Mouse (Mus musculus): ENCODE results near the gene Acacb. TPM values are rescaled to one million over a fixed set of nuclear protein-coding genes. Genes with fewer than 3 reads are reported as not detected.

Acacb gene
- total RNA-seq, 2 experiments from 2014 or later: 154 to 158 TPM

GRCm38 (mm10) chr5:114264791-114265190 is 118.5 kb downstream of the Acacb start:
- no peak for DNase-seq (ENCODE audit: low spot score)

- no peak for DNase-seq (ENCODE audit: low spot score)
Observed at GRCm38 (mm10) chr5:114268646-114269045, 122.3 kb downstream of the Acacb start.

- DNase-seq (ENCODE audit: low spot score): no peak
Observed at GRCm38 (mm10) chr5:114269499-114269898, 123.2 kb downstream of the Acacb start.

GRCm38 (mm10) chr5:114269984-114270383 is 123.6 kb downstream of the Acacb start:
- DNase-seq (ENCODE audit: low spot score): no peak

GRCm38 (mm10) chr5:114273693-114274402 is 127.5 kb downstream of the Acacb start, which contains the start of gene Foxn4:
Gene Foxn4 (minus strand): TSS chr5:114273807.
- no peak for DNase-seq (ENCODE audit: low spot score)

- no peak for DNase-seq (ENCODE audit: low spot score)
Observed at GRCm38 (mm10) chr5:114275339-114275738, 129.0 kb downstream of the Acacb start.

GRCm38 (mm10) chr5:114275991-114276390 is 129.7 kb downstream of the Acacb start:
- DNase-seq (ENCODE audit: low spot score): no peak

GRCm38 (mm10) chr5:114279382-114280143 is 133.2 kb downstream of the Acacb start:
- no peak for DNase-seq (ENCODE audit: low spot score)

- DNase-seq (ENCODE audit: low spot score): no peak
Observed at GRCm38 (mm10) chr5:114282346-114282745, 136.0 kb downstream of the Acacb start.

GRCm38 (mm10) chr5:114284604-114285397 is 138.5 kb downstream of the Acacb start:
- no peak for DNase-seq (ENCODE audit: low spot score)

GRCm38 (mm10) chr5:114285398-114285700 is 139.0 kb downstream of the Acacb start:
- no peak for DNase-seq (ENCODE audit: low spot score)

GRCm38 (mm10) chr5:114286102-114286501 is 139.8 kb downstream of the Acacb start:
- DNase-seq (ENCODE audit: low spot score): no peak

- no peak for DNase-seq (ENCODE audit: low spot score)
Observed at GRCm38 (mm10) chr5:114286872-114287571, 140.7 kb downstream of the Acacb start.

- DNase-seq (ENCODE audit: low spot score): no peak
Observed at GRCm38 (mm10) chr5:114288396-114288795, 142.1 kb downstream of the Acacb start.

- no peak for DNase-seq (ENCODE audit: low spot score)
Observed at GRCm38 (mm10) chr5:114288874-114289273, 142.5 kb downstream of the Acacb start, which contains the start of gene Myo1h. Gene Myo1h (plus strand): TSS chr5:114289166.

- DNase-seq (ENCODE audit: low spot score): no peak
Observed at GRCm38 (mm10) chr5:114290004-114290403, 143.7 kb downstream of the Acacb start.

- DNase-seq (ENCODE audit: low spot score): peak; percentile 18
Observed at GRCm38 (mm10) chr5:114296693-114297631, 150.6 kb downstream of the Acacb start.

- no peak for DNase-seq (ENCODE audit: low spot score)
Observed at GRCm38 (mm10) chr5:114298212-114298894, 152.0 kb downstream of the Acacb start.

- no peak for DNase-seq (ENCODE audit: low spot score)
Observed at GRCm38 (mm10) chr5:114299156-114299855, 153.0 kb downstream of the Acacb start.
